Mouse (Mus musculus) embryonic facial prominence, embryonic 10.5 days (tissue): ENCODE measurements at regions not wholly inside any gene's neighbourhood (a gene's known extent, or its start where the extent isn't known, plus 50 kb on each side); places are given as distances from the start of the nearest gene placed in this dataset.
A peak's percentile ranks its signal among the peaks of the same experiment; 100 is the strongest.

ENCODE experiments used
- DNase-seq: peaks from one replicate; pipeline ENCODE4 v3.0.0-alpha.2; 2017; ENCODE audit warnings: low spot score
- H3K27ac ChIP-seq: fragments of 300-500 bp; sonication (generic); replicated peaks from 2 replicates; pipeline ENCODE4 v1.5.1; 2016; ENCODE audit warnings: mild to moderate bottlenecking
- H3K27me3 ChIP-seq: fragments of 300-500 bp; sonication (generic); replicated peaks from 2 replicates; pipeline ENCODE4 v1.6.1; 2016; ENCODE audit warnings: low read depth, mild to moderate bottlenecking; ENCODE audit not compliant: poor library complexity, severe bottlenecking
- H3K36me3 ChIP-seq: fragments of 300-500 bp; sonication (generic); replicated peaks from 2 replicates; pipeline ENCODE4 v1.6.1; 2016; ENCODE audit warnings: mild to moderate bottlenecking, moderate library complexity
- H3K4me1 ChIP-seq: fragments of 300-500 bp; sonication (generic); 2 replicates; pipeline ENCODE4 v1.6.1; 2016
- H3K4me3 ChIP-seq: fragments of 300-500 bp; sonication (generic); 2 replicates; pipeline ENCODE4 v1.5.1; 2016; ENCODE audit warnings: mild to moderate bottlenecking, moderate library complexity
- H3K9me3 ChIP-seq: fragments of 300-500 bp; sonication (generic); 2 replicates; pipeline ENCODE4 v1.6.1; 2016; ENCODE audit warnings: mild to moderate bottlenecking
- WGBS: fragments of 180-500 bp; shearing (Covaris S2); methylation state at CpG from one replicate; pipeline ENCODE4 v1.1.7; 2016; 5-methylcytosine and 5-hydroxymethylcytosine counted together

- no peaks in the 10 kb centered on the region for H3K9me3 ChIP-seq
- no peak overlapping the region for H3K4me3 ChIP-seq
- H3K4me1 ChIP-seq, result no peaks in the 10 kb centered on the region
- no peak for DNase-seq
- no peaks in the 10 kb centered on the region for H3K36me3 ChIP-seq
- WGBS, result 91% methylated on average over 2 of the region's 2 CpGs
- no peak overlapping the region for H3K27ac ChIP-seq
- no peaks in the 10 kb centered on the region for H3K27me3 ChIP-seq
These were observed 78.7 kb upstream of the Cntln start for GRCm38 (mm10) chr4:84805431-84805830.

GRCm38 (mm10) chr4:84793156-84793919 lies 90.8 kb upstream of the Cntln start:
- Histone ChIP-seq H3K36me3 (no peaks in the 10 kb centered on the region), H3K4me3 (no peak overlapping the region), H3K27me3 (no peaks in the 10 kb centered on the region), H3K9me3 (no peaks in the 10 kb centered on the region), H3K4me1 (peaks cover 3% of the 10 kb centered on the region), H3K27ac (no peak overlapping the region)
- DNase-seq, result no peak
- WGBS, result 82% methylated on average over 10 of the region's 10 CpGs

- 0 out of 2 replicates have a peak, but pooled peaks cover 5% of the 10 kb centered on the region for H3K27me3 ChIP-seq
- H3K4me3 ChIP-seq, result no peak overlapping the region
- no peak overlapping the region for H3K27ac ChIP-seq
- no peaks in the 10 kb centered on the region for H3K9me3 ChIP-seq
- peaks cover 22% of the 10 kb centered on the region for H3K4me1 ChIP-seq
- no peaks in the 10 kb centered on the region for H3K36me3 ChIP-seq
- DNase-seq, result no peak
- 61% methylated on average over 6 of the region's 6 CpGs for WGBS
These were observed 97.5 kb upstream of the Cntln start for GRCm38 (mm10) chr4:84786583-84786982.

- no peaks in the 10 kb centered on the region for H3K9me3 ChIP-seq
- peaks cover 18% of the 10 kb centered on the region for H3K4me1 ChIP-seq
- H3K4me3 ChIP-seq, result no peak overlapping the region
- 0 out of 2 replicates have a peak overlapping the region, but pooled peaks have one; percentile 19 for H3K27ac ChIP-seq
- H3K27me3 ChIP-seq, result no peaks in the 10 kb centered on the region
- DNase-seq, result peak; percentile 45
- 36% methylated on average over 11 of the region's 11 CpGs for WGBS
- H3K36me3 ChIP-seq, result no peaks in the 10 kb centered on the region
These were observed 93.1 kb upstream of the Bnc2 start for GRCm38 (mm10) chr4:84768161-84768560.

- no peak for DNase-seq
- Histone ChIP-seq H3K4me1 (peaks cover 18% of the 10 kb centered on the region), H3K9me3 (no peaks in the 10 kb centered on the region), H3K27ac (peak overlapping the region; percentile 40), H3K4me3 (no peak overlapping the region), H3K36me3 (no peaks in the 10 kb centered on the region), H3K27me3 (no peaks in the 10 kb centered on the region)
- 65% methylated on average over 11 of the region's 11 CpGs for WGBS
These were observed 91.8 kb upstream of the Bnc2 start for GRCm38 (mm10) chr4:84766708-84767425.

- Histone ChIP-seq H3K4me3 (no peak overlapping the region), H3K27me3 (peaks cover 2% of the 10 kb centered on the region; the same call in 1 of the 2 replicates), H3K4me1 (peaks cover 21% of the 10 kb centered on the region), H3K27ac (no peak overlapping the region), H3K9me3 (no peaks in the 10 kb centered on the region), H3K36me3 (no peaks in the 10 kb centered on the region)
- WGBS, result 93% methylated on average over 5 of the region's 5 CpGs
- DNase-seq, result no peak
These were observed 82.1 kb upstream of the Bnc2 start for GRCm38 (mm10) chr4:84757172-84757571.

GRCm38 (mm10) chr4:84752613-84753185 lies 77.6 kb upstream of the Bnc2 start:
- no peak overlapping the region for H3K4me3 ChIP-seq
- peaks cover 10% of the 10 kb centered on the region for H3K4me1 ChIP-seq
- peaks cover 5% of the 10 kb centered on the region; the same call in 1 of the 2 replicates for H3K27me3 ChIP-seq
- DNase-seq, result no peak
- 65% methylated on average over 8 of the region's 8 CpGs for WGBS
- no peaks in the 10 kb centered on the region for H3K36me3 ChIP-seq
- H3K9me3 ChIP-seq, result no peaks in the 10 kb centered on the region
- H3K27ac ChIP-seq, result no peak overlapping the region

GRCm38 (mm10) chr4:84741301-84741700 lies 66.2 kb upstream of the Bnc2 start:
- no peak overlapping the region for H3K4me3 ChIP-seq
- H3K36me3 ChIP-seq, result no peaks in the 10 kb centered on the region
- peak; percentile 26 for DNase-seq
- H3K27ac ChIP-seq, result no peak overlapping the region
- 23% methylated on average over 2 of the region's 2 CpGs for WGBS
- peaks cover 22% of the 10 kb centered on the region for H3K4me1 ChIP-seq
- no peaks in the 10 kb centered on the region for H3K9me3 ChIP-seq
- H3K27me3 ChIP-seq, result peaks cover 4% of the 10 kb centered on the region; the same call in 1 of the 2 replicates

GRCm38 (mm10) chr4:84740816-84741215 lies 65.7 kb upstream of the Bnc2 start:
- WGBS, result 65% methylated on average over 3 of the region's 3 CpGs
- no peak overlapping the region for H3K4me3 ChIP-seq
- H3K27ac ChIP-seq, result no peak overlapping the region
- no peak for DNase-seq
- peaks cover 4% of the 10 kb centered on the region; the same call in 1 of the 2 replicates for H3K27me3 ChIP-seq
- no peaks in the 10 kb centered on the region for H3K9me3 ChIP-seq
- no peaks in the 10 kb centered on the region for H3K36me3 ChIP-seq
- peaks cover 22% of the 10 kb centered on the region for H3K4me1 ChIP-seq
